Mouse (Mus musculus) olfactory bulb, adult 2 months (tissue): Measurements from ENCODE around the gene Ctu2.

Experiments
- CTCF ChIP-seq: fragments of 200-500 bp; IDR thresholded peaks from 2 replicates; pipeline ENCODE4 v1.5.1; 2012; ENCODE audit warnings: low read depth, mild to moderate bottlenecking, low read length, moderate library complexity; ENCODE audit not compliant: insufficient read depth
- POLR2A ChIP-seq: fragments of 200-500 bp; IDR thresholded peaks from 2 replicates; pipeline ENCODE4 v1.6.1; 2012; ENCODE audit warnings: mild to moderate bottlenecking, low read depth, low read length, moderate library complexity; ENCODE audit not compliant: insufficient read depth

- TF ChIP-seq CTCF, result no peak
- no peak for TF ChIP-seq POLR2A
Observed at GRCm38 (mm10) chr8:122474951-122475560, 887 bp upstream of the Ctu2 start.
